Mouse (Mus musculus) layer of hippocampus, postnatal 36 days (tissue): ENCODE results near the gene Lrrn4cl. TPM values are rescaled to one million over a fixed set of nuclear protein-coding genes. Genes with fewer than 3 reads are reported as not detected.
"Not testable (repeated sequence)": the region's sequence is repeated elsewhere in the genome, so short reads cannot be mapped to it uniquely, and the experiment has no call there.

Experiments used
- DNase-seq, 2 experiments: peaks; one replicate each; pipeline ENCODE4 v3.0.0; 2022
- microRNA-seq, 2 experiments: library from miRNA; unstranded; fragments of <30 nt; microRNA quantifications; one replicate each; pipeline ENCODE4 v1.2.0; 2021
- total RNA-seq, 2 experiments: library from RNA; stranded (reverse); gene quantifications; 2 replicates each; pipeline ENCODE4 v1.2.3; 2021

Lrrn4cl gene
- total RNA-seq, 2 experiments from 2014 or later: 0.55 to 0.61 TPM

- no peak for DNase-seq
Measured at GRCm38 (mm10) chr19:8886916-8887584, 36.5 kb downstream of the Lrrn4cl start.

- no peak for DNase-seq
Measured at GRCm38 (mm10) chr19:8887585-8888463, 37.3 kb downstream of the Lrrn4cl start.

DNA sequence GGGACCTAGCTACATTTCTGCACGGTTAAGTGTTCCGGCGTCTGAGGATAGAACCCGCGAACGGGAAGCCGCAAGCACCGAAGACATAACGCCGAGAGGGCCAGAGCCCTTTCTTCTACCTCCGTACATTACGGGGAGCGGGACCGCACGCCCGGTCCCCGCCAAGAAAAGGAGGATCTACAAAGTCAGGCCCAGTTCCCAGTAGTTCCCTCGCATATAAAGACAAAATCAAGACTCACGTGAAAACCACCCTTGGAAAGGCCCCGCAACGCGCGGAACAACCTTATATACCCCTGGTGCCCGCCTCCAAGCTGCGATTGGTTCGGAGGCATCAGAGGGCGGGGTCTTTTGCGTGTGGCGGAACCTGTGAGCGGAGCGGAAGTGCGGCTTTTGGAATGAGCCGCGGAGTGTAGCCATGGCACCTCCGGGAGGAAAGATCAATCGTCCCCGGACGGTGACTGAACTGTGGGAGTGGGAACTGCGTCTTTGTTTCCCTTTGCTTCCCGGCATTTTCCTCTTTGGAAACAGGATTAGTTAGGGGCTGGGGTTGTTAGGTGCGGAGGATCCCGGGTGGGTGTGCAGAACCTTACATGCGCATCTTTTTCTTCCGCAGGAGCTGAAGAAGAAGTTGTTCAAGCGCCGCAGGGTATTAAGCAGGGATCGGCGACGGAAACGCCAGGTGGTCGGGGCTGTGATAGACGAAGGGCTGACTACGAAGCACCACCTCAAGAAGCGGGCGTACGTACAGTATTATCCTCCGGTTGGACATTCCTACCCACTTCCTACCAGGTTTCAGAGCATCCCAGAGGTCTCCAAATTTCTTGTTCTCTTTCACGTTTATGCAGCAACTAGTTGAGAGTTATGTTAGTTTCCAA, 38.2 kb downstream of the Lrrn4cl start, which contains the start of the genes 1810009A15Rik and Gm49416:
Gene 1810009A15Rik (plus strand): TSS at position 343 of the 875 bp plus-strand sequence.
Gene Gm49416 (plus strand): TSS at position 416 of the 875 bp plus-strand sequence.
- peak; percentile 90 to 93 for DNase-seq

- DNase-seq: peak; percentile 87
Measured at GRCm38 (mm10) chr19:8892829-8893766, 42.5 kb downstream of the Lrrn4cl start, which contains the start of gene Ints5. TSS of gene Ints5 (plus strand) at chr19:8893005.

DNA sequence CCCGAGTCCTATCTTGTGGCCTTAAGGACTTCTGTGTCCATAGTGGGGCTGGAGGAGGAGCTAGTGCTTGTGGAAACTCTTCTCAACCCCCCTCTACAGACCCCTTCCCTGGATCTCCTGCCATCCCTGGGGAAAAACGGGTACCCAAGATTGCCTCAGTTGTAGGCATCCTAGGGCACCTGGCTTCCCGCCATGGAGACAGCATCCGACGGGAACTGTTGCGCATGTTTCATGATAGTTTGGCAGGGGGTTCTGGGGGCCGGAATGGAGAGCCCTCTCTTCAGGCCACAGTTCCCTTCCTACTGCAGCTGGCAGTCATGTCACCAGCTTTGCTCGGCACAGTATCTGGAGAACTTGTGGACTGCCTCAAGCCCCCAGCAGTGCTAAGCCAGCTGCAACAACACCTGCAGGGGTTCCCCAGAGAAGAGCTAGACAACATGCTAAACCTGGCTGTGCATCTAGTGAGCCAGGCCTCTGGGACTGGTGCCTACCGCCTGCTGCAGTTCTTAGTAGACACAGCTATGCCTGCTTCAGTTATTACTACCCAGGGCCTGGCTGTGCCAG, 44.9 kb downstream of the Lrrn4cl start:
- DNase-seq: no peak

GRCm38 (mm10) chr19:8896231-8896630, 45.7 kb downstream of the Lrrn4cl start:
- DNase-seq: not testable (repeated sequence)

DNA sequence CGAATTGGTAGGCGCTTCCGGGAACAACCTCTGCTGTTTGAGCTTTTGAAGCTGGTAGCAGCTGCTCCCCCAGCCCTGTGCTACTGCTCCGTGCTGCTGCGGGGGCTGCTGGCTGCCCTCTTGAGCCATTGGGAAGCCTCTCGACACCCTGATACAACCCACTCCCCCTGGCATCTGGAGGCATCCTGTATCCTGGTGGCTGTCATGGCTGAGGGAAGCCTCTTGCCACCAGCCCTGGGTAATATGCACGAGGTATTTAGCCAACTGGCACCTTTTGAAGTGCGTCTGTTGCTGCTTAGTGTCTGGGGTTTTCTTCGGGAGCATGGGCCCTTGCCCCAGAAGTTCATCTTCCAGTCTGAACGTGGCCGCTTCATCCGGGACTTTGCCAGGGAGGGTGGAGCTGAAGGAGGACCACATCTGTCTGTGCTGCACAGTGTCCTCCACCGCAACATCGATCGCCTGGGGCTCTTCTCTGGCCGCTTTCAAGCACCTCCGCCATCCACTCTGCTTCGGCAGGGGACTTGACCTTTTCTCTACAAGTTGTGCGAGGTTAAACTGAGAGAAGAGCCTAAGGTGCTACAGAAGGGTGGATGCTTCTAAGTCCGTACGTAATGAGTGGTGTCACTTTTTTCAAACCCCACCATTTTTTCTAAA, 46.8 kb downstream of the Lrrn4cl start:
- DNase-seq: peak in 1 of 2 experiments; percentile 37

DNA sequence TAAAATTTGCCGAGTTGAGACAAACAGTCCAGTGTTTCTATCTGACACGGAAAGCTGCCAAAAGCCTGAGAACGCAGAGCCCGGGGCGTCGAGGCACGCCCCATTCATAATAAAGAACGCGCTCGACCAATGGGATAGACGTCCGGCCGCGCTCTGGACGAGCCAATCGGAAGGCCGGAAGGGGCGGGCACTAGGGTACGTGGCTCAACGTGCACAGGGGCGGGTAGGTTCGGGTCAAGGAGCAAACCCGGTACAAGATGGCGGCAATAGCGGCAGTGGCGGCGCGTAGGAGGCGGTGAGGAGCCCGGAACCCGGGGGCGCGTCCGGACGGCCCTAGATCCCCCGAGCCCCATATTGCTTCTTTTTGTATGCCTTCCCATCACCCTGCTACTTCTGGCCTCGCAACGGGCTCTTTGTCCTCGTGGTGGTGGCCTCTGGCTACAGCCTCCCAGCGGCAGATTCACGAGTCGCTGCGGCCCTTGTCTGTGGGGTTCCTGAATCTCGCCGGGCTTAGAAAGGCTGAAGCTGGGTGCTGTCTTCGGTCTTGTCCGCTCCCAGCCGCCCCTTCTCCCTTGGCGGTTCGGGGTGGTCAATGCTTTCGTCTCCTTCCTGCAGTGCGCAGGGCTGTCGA, 47.4 kb downstream of the Lrrn4cl start, which contains the start of gene Ganab:
Gene Ganab (plus strand): TSS at position 207 of the 631 bp plus-strand sequence.
- peak; percentile 94 to 96 for DNase-seq

GRCm38 (mm10) chr19:8898576-8898975, 48.0 kb downstream of the Lrrn4cl start:
- DNase-seq: no peak

DNA sequence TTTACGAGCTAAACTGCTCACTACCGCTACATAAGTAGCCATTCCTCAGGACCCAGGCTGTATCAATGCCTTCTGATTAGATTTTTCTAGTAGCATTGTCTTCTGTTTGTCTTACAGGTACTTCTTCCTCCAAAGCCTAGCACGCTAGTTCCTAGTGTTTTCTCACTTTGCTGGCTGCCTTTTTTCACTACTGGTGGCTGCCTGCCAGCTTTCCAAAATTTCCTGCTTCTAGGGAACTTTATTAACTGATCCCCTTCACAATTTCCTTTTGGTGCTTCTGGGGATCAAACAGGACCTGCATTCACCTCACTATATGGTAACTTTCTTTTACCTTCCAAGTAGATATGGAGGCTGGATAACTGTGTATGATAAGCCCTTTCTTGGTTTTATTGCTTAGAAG, 48.5 kb downstream of the Lrrn4cl start:
- DNase-seq: no peak

DNA sequence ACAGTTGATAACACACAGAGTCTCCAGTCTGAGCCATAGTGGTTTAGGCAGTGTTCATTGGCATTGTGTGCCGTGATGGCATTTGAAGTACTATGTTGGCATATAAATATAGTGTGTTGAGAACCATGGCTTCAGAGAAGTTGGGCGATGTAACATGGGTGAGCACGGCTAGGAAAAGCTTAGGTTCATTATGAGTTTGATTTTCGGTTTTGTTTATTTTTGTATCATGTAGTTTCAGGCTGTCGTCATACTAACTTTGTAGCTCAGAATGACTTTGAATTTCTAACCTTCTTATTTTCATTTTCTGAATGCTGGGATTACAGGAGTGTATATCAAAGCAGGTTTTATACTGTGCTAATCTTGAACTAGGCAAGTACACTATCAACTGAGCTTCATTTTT, 52.8 kb downstream of the Lrrn4cl start:
- no peak for DNase-seq

Small RNA genes lying within 50 kb of the gene (microRNA-seq; reads per million reads assigned to microRNA genes)
- gene Mir5136: 0 reads per million in 2 experiments

Other genes with a start within 250 kb of the Lrrn4cl start
- 1 to 10 TPM; 1.7 to 2.1 TPM for gene Slc22a6, start 232.7 kb upstream of the Lrrn4cl start, total RNA-seq
- 100 to 1,000 TPM; 172 to 186 TPM for gene Chrm1, start 187.0 kb upstream of the Lrrn4cl start, total RNA-seq
- gene Slc3a2, start 127.4 kb upstream of the Lrrn4cl start, total RNA-seq: 100 to 1,000 TPM; 146 to 149 TPM
- 10 to 100 TPM; 51.0 to 52.3 TPM for gene Wdr74, start 114.9 kb upstream of the Lrrn4cl start, total RNA-seq
- gene 1700092M07Rik, start 110.0 kb upstream of the Lrrn4cl start, total RNA-seq: 1 to 10 TPM; 1.3 to 1.4 TPM
- gene Stx5a, start 109.4 kb upstream of the Lrrn4cl start, total RNA-seq: 10 to 100 TPM; 67.4 to 76.3 TPM
- gene Nxf1, start 93.7 kb upstream of the Lrrn4cl start, total RNA-seq: 100 to 1,000 TPM in 1 of 2 experiments, 10 to 100 TPM in 1; 99.8 to 119 TPM
- gene Tmem223, start 79.8 kb upstream of the Lrrn4cl start, total RNA-seq: 10 to 100 TPM; 79.7 to 86.2 TPM
- gene Tmem179b, start 76.3 kb upstream of the Lrrn4cl start, total RNA-seq: 1 to 10 TPM; 9.4 to 9.9 TPM
- gene Taf6l, start 64.4 kb upstream of the Lrrn4cl start, total RNA-seq: 10 to 100 TPM; 12.2 to 13.8 TPM
- 100 to 1,000 TPM; 113 to 115 TPM for gene Polr2g, start 52.2 kb upstream of the Lrrn4cl start, total RNA-seq
- gene Zbtb3, start 48.2 kb upstream of the Lrrn4cl start, total RNA-seq: 1 to 10 TPM; 6.8 to 7.1 TPM
- 10 to 100 TPM; 36.5 to 37.3 TPM for gene Ttc9c, start 31.4 kb upstream of the Lrrn4cl start, total RNA-seq
- 100 to 1,000 TPM; 123 to 126 TPM for gene Hnrnpul2, start 30.8 kb upstream of the Lrrn4cl start, total RNA-seq
- gene AC129217.1, start 21.0 kb upstream of the Lrrn4cl start, total RNA-seq: not detected
- 100 to 1,000 TPM in 1 of 2 experiments, 10 to 100 TPM in 1; 99.0 to 112 TPM for gene Bscl2, start 13.3 kb upstream of the Lrrn4cl start, total RNA-seq
- gene Gng3, start 11.6 kb upstream of the Lrrn4cl start, total RNA-seq: 100 to 1,000 TPM; 161 to 172 TPM
- 10 to 100 TPM; 85.7 to 98.6 TPM for gene Ubxn1, start 20.7 kb downstream of the Lrrn4cl start, total RNA-seq
- gene Uqcc3, start 30.2 kb downstream of the Lrrn4cl start, total RNA-seq: 10 to 100 TPM; 31.5 to 31.7 TPM
- 1 to 10 TPM; 4.7 to 6.3 TPM for gene Lbhd1, start 33.0 kb downstream of the Lrrn4cl start, total RNA-seq
- gene Gm49403, start 33.2 kb downstream of the Lrrn4cl start, total RNA-seq: not detected
- gene 1810009A15Rik, start 38.1 kb downstream of the Lrrn4cl start, total RNA-seq: 10 to 100 TPM; 20.7 to 23.2 TPM
- gene Gm49416, start 38.2 kb downstream of the Lrrn4cl start, total RNA-seq: 1 to 10 TPM in 1 of 2 experiments, under 1 TPM in 1; 0.99 to 2.3 TPM
- gene Ints5, start 42.2 kb downstream of the Lrrn4cl start, total RNA-seq: 10 to 100 TPM; 25.2 to 26.3 TPM
- 100 to 1,000 TPM; 111 to 118 TPM for gene Ganab, start 47.3 kb downstream of the Lrrn4cl start, total RNA-seq
- 100 to 1,000 TPM; 165 to 175 TPM for gene B3gat3, start 69.6 kb downstream of the Lrrn4cl start, total RNA-seq
- gene Rom1, start 78.6 kb downstream of the Lrrn4cl start, total RNA-seq: 1 to 10 TPM; 4.0 TPM
- gene Eml3, start 78.8 kb downstream of the Lrrn4cl start, total RNA-seq: 10 to 100 TPM; 10.9 to 11.8 TPM
- gene Mta2, start 91.1 kb downstream of the Lrrn4cl start, total RNA-seq: 10 to 100 TPM; 54.7 to 60.7 TPM
- gene Tut1, start 103.1 kb downstream of the Lrrn4cl start, total RNA-seq: 10 to 100 TPM; 19.6 to 19.7 TPM
- gene Eef1g, start 116.3 kb downstream of the Lrrn4cl start, total RNA-seq: 100 to 1,000 TPM; 233 to 254 TPM
- 10 to 100 TPM; 14.5 to 24.0 TPM for gene Ahnak, start 138.5 kb downstream of the Lrrn4cl start, total RNA-seq
- gene Scgb1a1, start 237.2 kb downstream of the Lrrn4cl start, total RNA-seq: not detected